Mouse (Mus musculus): ENCODE data around the gene Ppfibp1. TPM values are rescaled to one million over a fixed set of nuclear protein-coding genes. Genes with fewer than 3 reads are reported as not detected.
A peak's percentile ranks its signal among the peaks of the same experiment; 100 is the strongest.

Ppfibp1 gene
- total and polyA plus RNA-seq, 3 experiments, result 15.4 to 128 (median 102) TPM

- Histone ChIP-seq H3K27ac (no peak overlapping the region), H3K9ac (ENCODE audit: low read depth, low read length) (no peak overlapping the region), H3K36me3 (ENCODE audit: control insufficient read depth, insufficient read depth, low read length) (peaks cover 5% of the 10 kb centered on the region; the same call in 1 of the 2 replicates), H3K4me3 (no peak overlapping the region), H3K27me3 (ENCODE audit: control insufficient read depth, insufficient read depth, low read length) (no peaks in the 10 kb centered on the region), H3K4me1 (ENCODE audit: control insufficient read depth, insufficient read depth, low read length) (peaks cover 7% of the 10 kb centered on the region), H3K79me2 (replicated peaks; ENCODE audit: control insufficient read depth, insufficient read depth, low read length) (no peaks in the 10 kb centered on the region)
- no peak for DNase-seq
- no peak for TF ChIP-seq EP300 (IDR thresholded peaks at IDR 0.05; ENCODE audit: insufficient read depth, low read depth, low read length)
- no peak for TF ChIP-seq CTCF (IDR thresholded peaks at IDR 0.05)
- no peak for TF ChIP-seq POLR2A (IDR thresholded peaks at IDR 0.05; ENCODE audit: insufficient read depth, low read depth, low read length)
- WGBS, result 58% methylated on average over 3 of the region's 3 CpGs
- intact Hi-C loops (cut with DNase I), result no loop called here
Measured at GRCm38 (mm10) chr6:146979953-146980352, 91.7 kb downstream of the Ppfibp1 start.

DNA sequence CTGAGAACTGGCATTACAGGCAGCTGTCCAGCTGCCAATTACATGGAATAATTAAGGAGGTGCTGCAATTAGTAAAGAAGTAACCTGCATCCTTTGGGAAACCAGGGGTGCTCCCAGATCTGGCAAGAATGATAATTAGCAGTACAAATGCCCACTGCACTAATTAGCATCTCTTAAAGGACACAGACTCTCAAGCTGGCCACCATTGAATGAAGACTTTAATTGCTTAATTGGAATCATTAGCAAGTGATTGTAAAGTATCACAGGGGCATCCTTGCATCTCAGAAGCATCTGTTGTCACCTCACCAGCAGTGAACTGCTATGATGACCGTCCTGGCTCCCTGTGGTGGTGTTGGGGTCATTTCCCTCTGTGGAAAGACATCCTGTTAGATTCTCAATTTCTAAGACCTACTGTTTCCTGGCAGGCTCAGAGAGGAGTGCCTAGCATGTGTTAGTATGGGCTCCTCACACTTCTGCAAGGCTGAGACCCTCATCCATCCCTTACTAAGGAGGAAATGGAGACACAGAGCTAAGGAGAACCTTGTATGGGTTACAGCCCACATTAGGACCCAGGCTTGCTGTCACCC lies 93.1 kb downstream of the Ppfibp1 start:
- WGBS, result 76% methylated on average over 1 of the region's 1 CpGs
- H3K4me1 ChIP-seq (ENCODE audit: control insufficient read depth, insufficient read depth, low read length), result peaks cover 7% of the 10 kb centered on the region
- intact Hi-C loops (cut with DNase I), result no loop called here

GRCm38 (mm10) chr6:146984569-146984968 lies 96.3 kb downstream of the Ppfibp1 start:
- Histone ChIP-seq H3K4me1 (ENCODE audit: control insufficient read depth, insufficient read depth, low read length) (peaks cover 7% of the 10 kb centered on the region), H3K36me3 (ENCODE audit: control insufficient read depth, insufficient read depth, low read length) (no peaks in the 10 kb centered on the region), H3K79me2 (replicated peaks; ENCODE audit: control insufficient read depth, insufficient read depth, low read length) (no peaks in the 10 kb centered on the region), H3K27ac (no peak overlapping the region), H3K9ac (ENCODE audit: low read depth, low read length) (no peak overlapping the region), H3K4me3 (no peak overlapping the region), H3K27me3 (ENCODE audit: control insufficient read depth, insufficient read depth, low read length) (no peaks in the 10 kb centered on the region)
- intact Hi-C loops (cut with DNase I), result no loop called here
- DNase-seq, result no peak
- TF ChIP-seq CTCF (IDR thresholded peaks at IDR 0.05) (no peak), EP300 (IDR thresholded peaks at IDR 0.05; ENCODE audit: insufficient read depth, low read depth, low read length) (no peak), POLR2A (IDR thresholded peaks at IDR 0.05; ENCODE audit: insufficient read depth, low read depth, low read length) (no peak)
- 59% methylated on average over 3 of the region's 3 CpGs for WGBS

More for the DNA sequence above, 93.1 kb downstream of the Ppfibp1 start:
- no peak overlapping the region for H3K9ac ChIP-seq (ENCODE audit: low read depth, low read length)
- peaks cover 5% of the 10 kb centered on the region; the same call in 1 of the 2 replicates for H3K36me3 ChIP-seq (ENCODE audit: control insufficient read depth, insufficient read depth, low read length)
- no peaks in the 10 kb centered on the region for H3K79me2 ChIP-seq (replicated peaks; ENCODE audit: control insufficient read depth, insufficient read depth, low read length)
- no peak overlapping the region for H3K27ac ChIP-seq
- TF ChIP-seq POLR2A (IDR thresholded peaks at IDR 0.05; ENCODE audit: insufficient read depth, low read depth, low read length) (no peak), CTCF (IDR thresholded peaks at IDR 0.05) (no peak), EP300 (IDR thresholded peaks at IDR 0.05; ENCODE audit: insufficient read depth, low read depth, low read length) (no peak)
- no peak for DNase-seq
- no peaks in the 10 kb centered on the region for H3K27me3 ChIP-seq (ENCODE audit: control insufficient read depth, insufficient read depth, low read length)
- H3K4me3 ChIP-seq, result no peak overlapping the region

DNA sequence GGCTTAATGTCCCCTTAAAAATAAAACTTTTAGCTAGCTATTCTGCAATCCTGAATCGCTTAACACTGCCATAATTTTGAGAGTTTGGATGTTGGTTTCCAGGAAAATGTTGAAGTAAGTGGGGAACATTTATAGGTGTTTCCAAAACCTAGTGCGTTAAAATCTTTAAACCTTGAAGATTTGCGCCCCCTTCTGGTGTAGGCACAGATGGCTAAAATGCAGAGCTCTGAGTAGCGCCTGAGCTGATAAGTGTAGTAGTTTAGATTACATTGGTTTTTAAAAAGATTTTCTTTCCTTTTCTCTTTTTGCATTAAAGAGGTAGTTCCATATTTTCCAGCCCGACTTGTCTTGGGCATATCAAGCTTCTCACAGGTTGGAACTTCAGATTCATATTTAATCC lies 105.9 kb downstream of the Ppfibp1 start:
- Histone ChIP-seq H3K4me1 (ENCODE audit: control insufficient read depth, insufficient read depth, low read length) (no peaks in the 10 kb centered on the region), H3K9ac (ENCODE audit: low read depth, low read length) (no peak overlapping the region), H3K36me3 (ENCODE audit: control insufficient read depth, insufficient read depth, low read length) (peaks cover 3% of the 10 kb centered on the region; the same call in 1 of the 2 replicates), H3K27me3 (ENCODE audit: control insufficient read depth, insufficient read depth, low read length) (no peaks in the 10 kb centered on the region), H3K4me3 (no peak overlapping the region), H3K27ac (no peak overlapping the region), H3K79me2 (replicated peaks; ENCODE audit: control insufficient read depth, insufficient read depth, low read length) (no peaks in the 10 kb centered on the region)
- intact Hi-C loops (cut with DNase I), result loop anchor here (1.0 to 10.0 kb wide), 3 partner anchors 161 to 339 kb away; no protein-coding TSS in a partner anchor
- WGBS, result 32% methylated on average over 5 of the region's 5 CpGs
- peak; percentile 26 to 52 for DNase-seq
- TF ChIP-seq EP300 (IDR thresholded peaks at IDR 0.05; ENCODE audit: insufficient read depth, low read depth, low read length), result no peak
- TF ChIP-seq CTCF (IDR thresholded peaks at IDR 0.05), result peak; percentile 92
- no peak for TF ChIP-seq POLR2A (IDR thresholded peaks at IDR 0.05; ENCODE audit: insufficient read depth, low read depth, low read length)

- Histone ChIP-seq H3K27ac (no peak overlapping the region), H3K4me3 (no peak overlapping the region), H3K36me3 (ENCODE audit: control insufficient read depth, insufficient read depth, low read length) (peaks cover 3% of the 10 kb centered on the region; the same call in 1 of the 2 replicates), H3K9ac (ENCODE audit: low read depth, low read length) (no peak overlapping the region), H3K4me1 (ENCODE audit: control insufficient read depth, insufficient read depth, low read length) (no peaks in the 10 kb centered on the region), H3K27me3 (ENCODE audit: control insufficient read depth, insufficient read depth, low read length) (no peaks in the 10 kb centered on the region), H3K79me2 (replicated peaks; ENCODE audit: control insufficient read depth, insufficient read depth, low read length) (no peaks in the 10 kb centered on the region)
- no peak for DNase-seq
- intact Hi-C loops (cut with DNase I), result loop anchor here (2.0 to 10.0 kb wide), 2 partner anchors 171 to 341 kb away; no protein-coding TSS in a partner anchor
- no peak for TF ChIP-seq POLR2A (IDR thresholded peaks at IDR 0.05; ENCODE audit: insufficient read depth, low read depth, low read length)
- TF ChIP-seq EP300 (IDR thresholded peaks at IDR 0.05; ENCODE audit: insufficient read depth, low read depth, low read length), result no peak
- TF ChIP-seq CTCF (IDR thresholded peaks at IDR 0.05), result no peak
- 77% methylated on average over 2 of the region's 2 CpGs for WGBS
Measured at GRCm38 (mm10) chr6:146995391-146995790, 107.1 kb downstream of the Ppfibp1 start.

- WGBS, result 86% methylated on average over 6 of the region's 6 CpGs
- Histone ChIP-seq H3K4me3 (no peak overlapping the region), H3K36me3 (ENCODE audit: control insufficient read depth, insufficient read depth, low read length) (peaks cover 3% of the 10 kb centered on the region; the same call in 1 of the 2 replicates), H3K9ac (ENCODE audit: low read depth, low read length) (no peak overlapping the region), H3K27me3 (ENCODE audit: control insufficient read depth, insufficient read depth, low read length) (no peaks in the 10 kb centered on the region), H3K27ac (no peak overlapping the region), H3K4me1 (ENCODE audit: control insufficient read depth, insufficient read depth, low read length) (no peaks in the 10 kb centered on the region), H3K79me2 (replicated peaks; ENCODE audit: control insufficient read depth, insufficient read depth, low read length) (no peaks in the 10 kb centered on the region)
- no peak for DNase-seq
- intact Hi-C loops (cut with DNase I), result loop anchor here (2.0 to 10.0 kb wide), 2 partner anchors 171 to 341 kb away; no protein-coding TSS in a partner anchor
- TF ChIP-seq POLR2A (IDR thresholded peaks at IDR 0.05; ENCODE audit: insufficient read depth, low read depth, low read length), result no peak
- TF ChIP-seq EP300 (IDR thresholded peaks at IDR 0.05; ENCODE audit: insufficient read depth, low read depth, low read length), result no peak
- TF ChIP-seq CTCF (IDR thresholded peaks at IDR 0.05), result no peak
Measured at GRCm38 (mm10) chr6:146995878-146996277, 107.6 kb downstream of the Ppfibp1 start.

All from heart, adult 2 months (tissue).